Mouse (Mus musculus): ENCODE results near the gene Fmnl3. TPM values are rescaled to one million over a fixed set of nuclear protein-coding genes. Genes with fewer than 3 reads are reported as not detected.

The Fmnl3 gene
- total and polyA plus RNA-seq, 3 experiments: 24.2 to 49.3 (median 28.6) TPM

GRCm38 (mm10) chr15:99294287-99294686 lies 76.0 kb downstream of the Fmnl3 start:
- Histone ChIP-seq H3K4me2 (ENCODE audit: insufficient read depth, low read depth, poor library complexity, severe bottlenecking) (peak overlapping the region; percentile 98), H3K4me1 (ENCODE audit: control insufficient read depth in 1 of 2, insufficient read depth in 2 of 2) (peaks cover 3 to 20% of the 10 kb centered on the region in 2 experiments; a peak in 3 of 4 replicates), H3K36me3 (replicated peaks in 1 of 2; ENCODE audit: control insufficient read depth in 1 of 2, insufficient read depth in 1 of 2, low read length in 1 of 2) (peaks cover 0 to 3% of the 10 kb centered on the region in 2 experiments), H3K4me3 (replicated peaks in 1 of 3; ENCODE audit: low read depth in 2 of 3, low read length in 2 of 3, poor library complexity in 1 of 3) (peak overlapping the region; percentile 48 to 68 (median 58)), H3K9ac (ENCODE audit: insufficient read depth, low read depth) (peak overlapping the region; percentile 64), H3K79me2 (replicated peaks; ENCODE audit: control insufficient read depth, extremely low read depth, insufficient read depth, poor library complexity, severe bottlenecking) (no peaks in the 10 kb centered on the region), H3K27ac (ENCODE audit: insufficient read depth, low read depth) (no peak overlapping the region), H3K9me3 (replicated peaks; ENCODE audit: low read length) (no peaks in the 10 kb centered on the region), H3K27me3 (replicated peaks) (peaks cover 34% of the 10 kb centered on the region)
- DNase-seq (ENCODE audit: extremely low read depth): peak; percentile 35
- TF ChIP-seq ZMIZ1 (IDR thresholded peaks at IDR 0.05; ENCODE audit: low read depth, low read length) (no peak), EP300 (IDR thresholded peaks at IDR 0.05; ENCODE audit: low read length) (peak; percentile 29), RCOR1 (conservative IDR thresholded peaks at IDR 0.05; ENCODE audit: low read depth, low read length) (no peak), SIN3A (IDR thresholded peaks at IDR 0.05; ENCODE audit: low read length) (peak; percentile 46), MAX (IDR thresholded peaks at IDR 0.05; ENCODE audit: low read length) (peak; percentile 49; the same call in 1 of the 2 replicates), BHLHE40 (IDR thresholded peaks at IDR 0.05; ENCODE audit: low read depth, low read length) (0 out of 2 replicates have a peak, but pooled peaks have one; percentile 12)
- in situ Hi-C loops (cut with MboI; ENCODE audit: low pct_ligation_motif_present, low pct_unique_long_range_greater_than_20kb, low sequenced_read_pairs) (no loop called here), dilution Hi-C loops (cut with MboI; ENCODE audit: extremely low pct_ligation_motif_present, extremely low pct_unique_long_range_greater_than_20kb, low sequenced_read_pairs) (no loop called here)

- in situ Hi-C loops (cut with MboI; ENCODE audit: low pct_ligation_motif_present, low pct_unique_long_range_greater_than_20kb, low sequenced_read_pairs) (no loop called here), dilution Hi-C loops (cut with MboI; ENCODE audit: extremely low pct_ligation_motif_present, extremely low pct_unique_long_range_greater_than_20kb, low sequenced_read_pairs) (no loop called here)
- Histone ChIP-seq H3K4me3 (replicated peaks in 1 of 3; ENCODE audit: low read depth in 2 of 3, low read length in 2 of 3, poor library complexity in 1 of 3) (no peak overlapping the region), H3K9me3 (replicated peaks; ENCODE audit: low read length) (no peaks in the 10 kb centered on the region), H3K27ac (ENCODE audit: insufficient read depth, low read depth) (no peak overlapping the region), H3K36me3 (replicated peaks in 1 of 2; ENCODE audit: control insufficient read depth in 1 of 2, insufficient read depth in 1 of 2, low read length in 1 of 2) (no peaks in the 10 kb centered on the region), H3K9ac (ENCODE audit: insufficient read depth, low read depth) (no peak overlapping the region), H3K4me1 (ENCODE audit: control insufficient read depth in 1 of 2, insufficient read depth in 2 of 2) (peaks cover 3 to 9% of the 10 kb centered on the region in 2 experiments; a peak in 2 of 4 replicates), H3K79me2 (replicated peaks; ENCODE audit: control insufficient read depth, extremely low read depth, insufficient read depth, poor library complexity, severe bottlenecking) (no peaks in the 10 kb centered on the region), H3K27me3 (replicated peaks) (peaks cover 52% of the 10 kb centered on the region), H3K4me2 (ENCODE audit: insufficient read depth, low read depth, poor library complexity, severe bottlenecking) (no peak overlapping the region)
- TF ChIP-seq UBTF (IDR thresholded peaks at IDR 0.05; ENCODE audit: low read depth, low read length) (no peak), MXI1 (IDR thresholded peaks at IDR 0.05; ENCODE audit: low read depth, low read length) (no peak), SIN3A (IDR thresholded peaks at IDR 0.05; ENCODE audit: low read length) (no peak), MAX (IDR thresholded peaks at IDR 0.05; ENCODE audit: low read length) (no peak), CHD2 (IDR thresholded peaks at IDR 0.05; ENCODE audit: low read length) (no peak), EP300 (IDR thresholded peaks at IDR 0.05; ENCODE audit: low read length) (no peak), ZC3H11A (IDR thresholded peaks at IDR 0.05; ENCODE audit: low read depth, low read length) (no peak), MAZ (IDR thresholded peaks at IDR 0.05; ENCODE audit: low read depth, low read length) (no peak), TBP (conservative IDR thresholded peaks at IDR 0.05; ENCODE audit: low read depth, low read length) (no peak), PAX5 (IDR thresholded peaks at IDR 0.05; ENCODE audit: low read length) (no peak), NELFE (IDR thresholded peaks at IDR 0.05; ENCODE audit: low read depth, low read length) (no peak), MYC (IDR thresholded peaks at IDR 0.05; ENCODE audit: low read depth, low read length) (no peak), ZKSCAN1 (IDR thresholded peaks at IDR 0.05; ENCODE audit: borderline replicate concordance, low read depth, low read length) (no peak), MEF2A (IDR thresholded peaks at IDR 0.05; ENCODE audit: borderline replicate concordance, low read depth, low read length) (no peak), HCFC1 (IDR thresholded peaks at IDR 0.05; ENCODE audit: low read depth, low read length) (no peak), JUN (IDR thresholded peaks at IDR 0.05; ENCODE audit: insufficient read depth, low read depth, low read length) (no peak)
- DNase-seq (ENCODE audit: extremely low read depth): no peak
These were observed 79.7 kb downstream of the Fmnl3 start for GRCm38 (mm10) chr15:99290586-99290985.
